Mouse (Mus musculus) cerebellum, adult 2 months (tissue): ENCODE data around the gene Cxcl17.
"Not testable (repeated sequence)": the region's sequence is repeated elsewhere in the genome, so short reads cannot be mapped to it uniquely, and the experiment has no call there.

Experiments used
- CTCF ChIP-seq: fragments of 200-500 bp; IDR thresholded peaks from 2 replicates; pipeline ENCODE4 v1.5.1; 2011; ENCODE audit warnings: low read depth, mild to moderate bottlenecking, control low read depth, low read length, moderate library complexity, borderline replicate concordance; ENCODE audit not compliant: insufficient read depth
- POLR2A ChIP-seq: fragments of 200-500 bp; IDR thresholded peaks from 2 replicates; pipeline ENCODE4 v1.6.1; 2011; ENCODE audit warnings: low read length, control low read depth, borderline replicate concordance; ENCODE audit not compliant: insufficient read depth

GRCm38 (mm10) chr7:25426380-25426779, 13.7 kb upstream of the Cxcl17 start:
- TF ChIP-seq CTCF, POLR2A: not testable (repeated sequence)
